Mouse (Mus musculus): Measurements from ENCODE around the gene Slc43a2.
"Not testable (repeated sequence)": the region's sequence is repeated elsewhere in the genome, so short reads cannot be mapped to it uniquely, and the experiment has no call there.

The Slc43a2 gene

DNA sequence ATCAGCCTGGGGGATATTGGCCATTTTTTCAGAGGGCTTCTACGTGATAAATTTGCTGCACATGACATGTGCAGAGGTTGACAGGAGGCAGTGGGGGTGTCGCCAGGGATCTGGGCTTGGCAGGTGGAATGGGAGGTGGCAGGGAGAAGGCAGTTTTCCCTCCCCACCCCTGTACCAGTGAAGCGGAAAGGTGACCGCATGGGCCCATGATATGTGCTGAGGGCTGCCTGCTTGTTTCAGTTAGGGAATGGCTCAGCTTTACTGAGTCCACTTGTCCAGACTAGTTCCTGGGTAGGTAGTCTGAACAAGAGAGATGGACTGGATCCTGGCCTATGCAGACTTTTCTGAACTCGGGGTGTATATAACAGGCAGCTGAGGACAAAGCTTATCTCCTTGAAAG lies 19.8 kb downstream of the Slc43a2 start:
- no peak for DNase-seq (ENCODE audit: low spot score)

DNA sequence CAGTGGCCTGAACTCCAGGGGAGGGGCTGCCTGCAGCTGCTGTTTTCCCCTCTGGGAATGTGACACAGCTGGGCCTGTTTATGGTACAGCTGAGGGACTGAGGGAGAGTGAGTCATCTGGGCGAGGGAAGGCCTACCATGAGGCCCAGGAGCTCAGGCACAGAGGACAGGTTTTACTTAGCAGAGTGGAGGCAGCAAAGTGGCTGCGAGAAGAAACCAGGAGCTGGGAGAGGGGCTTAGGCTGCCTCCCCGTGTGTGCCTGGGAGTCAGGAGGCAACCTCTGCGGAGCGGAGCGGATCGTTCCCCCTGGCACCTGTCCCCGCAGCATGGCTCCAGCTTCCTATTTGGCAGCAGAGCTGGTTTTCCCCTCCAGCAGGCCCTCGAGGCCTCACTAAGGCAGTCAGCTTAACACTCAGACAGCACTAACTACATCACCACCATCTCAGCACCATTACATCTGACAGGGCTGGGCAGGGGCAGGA lies 20.5 kb downstream of the Slc43a2 start:
- no peak for DNase-seq (ENCODE audit: low spot score)

DNA sequence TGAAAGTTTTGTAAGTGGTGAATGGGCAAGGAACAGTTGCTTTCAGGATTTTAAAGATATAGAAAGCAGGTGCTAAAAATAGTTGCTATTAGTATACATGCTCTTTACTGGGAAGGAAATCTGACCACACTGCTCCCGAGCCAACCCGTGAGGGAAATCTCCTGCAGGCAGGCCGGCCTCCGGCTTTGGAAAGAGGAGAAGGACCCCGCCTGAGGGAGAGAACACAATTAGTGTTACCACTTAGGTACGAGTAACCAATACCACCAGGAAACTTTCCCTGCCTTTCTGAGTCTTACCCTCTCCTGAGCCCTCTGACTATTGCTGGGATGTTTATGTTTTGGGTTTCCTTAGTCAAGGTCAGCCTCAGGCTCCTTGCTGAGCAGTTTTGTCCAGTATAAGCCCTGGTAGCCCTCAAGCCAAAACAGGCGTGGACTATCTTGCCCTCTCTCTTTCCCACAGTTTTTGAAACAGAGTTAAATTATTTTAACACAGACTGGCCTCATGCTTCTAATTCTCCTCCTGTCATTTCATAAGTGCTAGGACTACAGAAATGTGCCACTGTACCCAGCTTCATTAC lies 21.5 kb downstream of the Slc43a2 start:
- DNase-seq (ENCODE audit: low spot score): no peak

DNA sequence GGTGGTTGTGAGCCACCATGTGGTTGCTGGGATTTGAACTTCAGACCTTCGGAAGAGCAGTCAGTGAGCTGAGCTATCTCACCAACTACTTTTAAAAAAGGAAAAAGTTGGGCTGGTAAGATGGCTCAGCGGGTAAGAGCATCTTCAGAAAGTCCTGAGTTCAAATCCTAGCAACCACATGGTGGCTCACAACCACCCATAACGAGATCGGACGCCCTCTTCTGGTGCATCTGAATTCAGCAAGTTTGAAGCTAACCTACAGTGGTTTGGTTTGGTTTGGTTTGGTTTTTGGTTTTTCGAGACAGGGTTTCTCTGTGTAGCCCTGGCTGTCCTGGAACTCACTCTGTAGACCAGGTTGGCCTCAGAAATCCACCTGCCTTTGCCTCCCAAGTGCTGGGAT lies 24.5 kb downstream of the Slc43a2 start:
- not testable (repeated sequence) for DNase-seq (ENCODE audit: low spot score)

DNA sequence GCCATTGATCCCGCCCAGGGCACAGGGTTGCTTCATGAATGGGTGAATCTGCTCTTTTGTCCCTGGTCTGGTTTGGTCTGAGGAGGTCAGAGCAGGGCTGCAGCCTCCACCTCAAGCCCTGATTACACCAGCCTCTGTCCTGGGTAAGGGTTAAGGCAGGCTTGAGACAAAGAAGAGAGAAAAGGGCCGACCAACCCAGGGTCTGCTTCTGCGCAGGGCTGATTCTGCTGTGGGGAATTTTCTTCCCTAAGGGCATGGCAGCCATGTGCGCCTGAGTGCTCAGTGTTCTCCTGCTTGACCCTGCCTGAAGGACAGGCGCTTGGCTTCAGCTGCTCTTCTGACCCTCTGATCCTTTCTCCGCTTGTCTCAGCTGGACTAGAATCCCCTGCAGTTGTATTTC lies 25.6 kb downstream of the Slc43a2 start:
- DNase-seq (ENCODE audit: low spot score): no peak

DNA sequence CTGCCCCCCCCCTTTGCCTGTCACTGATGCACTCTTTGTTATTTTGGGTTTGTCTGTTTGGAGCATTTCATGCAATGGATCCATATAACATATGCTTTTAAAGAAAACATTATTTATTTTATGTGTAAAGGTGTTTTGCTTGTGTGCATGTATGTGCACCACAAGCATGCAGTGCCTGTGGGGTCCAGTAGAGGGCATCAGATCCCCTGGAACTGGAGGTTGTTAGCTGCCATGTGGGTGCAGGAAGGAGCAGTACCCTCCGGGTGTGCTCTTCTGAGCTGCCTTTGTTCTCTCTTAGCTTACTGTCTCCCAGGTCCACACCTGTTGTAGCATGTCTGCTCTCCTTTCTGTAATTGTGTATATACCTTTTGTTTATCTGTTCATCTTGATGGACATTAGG lies 26.6 kb downstream of the Slc43a2 start:
- DNase-seq (ENCODE audit: low spot score): no peak

DNA sequence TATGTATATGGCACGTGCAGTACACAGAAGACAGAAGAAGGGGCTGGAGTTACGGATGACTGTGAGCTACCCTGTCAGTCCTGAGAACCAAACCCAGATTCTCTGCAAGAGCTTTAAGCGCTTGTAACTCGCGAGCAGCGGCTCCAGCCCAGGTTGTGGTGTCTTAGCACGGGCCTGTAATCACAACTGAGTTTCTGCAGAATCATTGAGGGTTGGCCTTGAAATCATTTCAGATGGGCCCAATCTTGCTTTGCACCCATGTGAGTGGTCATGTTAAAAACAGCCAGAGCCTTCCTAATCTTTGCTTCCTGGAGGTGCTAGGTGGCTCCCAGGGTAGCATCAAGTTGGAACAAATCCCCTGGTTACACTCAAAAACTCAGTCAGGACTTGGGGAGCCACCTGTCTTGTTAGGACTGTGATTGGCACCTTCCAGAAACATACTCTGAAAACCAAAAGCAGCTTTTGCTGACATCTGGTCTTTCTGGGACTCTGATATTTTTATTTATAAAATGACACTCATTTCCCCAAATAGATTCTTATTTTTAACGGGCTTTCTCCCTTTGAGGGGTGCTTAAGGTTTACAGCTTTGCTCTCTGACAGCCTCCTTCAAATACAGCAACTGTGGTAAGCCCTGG lies 28.5 kb downstream of the Slc43a2 start:
- no peak for DNase-seq (ENCODE audit: low spot score)

DNA sequence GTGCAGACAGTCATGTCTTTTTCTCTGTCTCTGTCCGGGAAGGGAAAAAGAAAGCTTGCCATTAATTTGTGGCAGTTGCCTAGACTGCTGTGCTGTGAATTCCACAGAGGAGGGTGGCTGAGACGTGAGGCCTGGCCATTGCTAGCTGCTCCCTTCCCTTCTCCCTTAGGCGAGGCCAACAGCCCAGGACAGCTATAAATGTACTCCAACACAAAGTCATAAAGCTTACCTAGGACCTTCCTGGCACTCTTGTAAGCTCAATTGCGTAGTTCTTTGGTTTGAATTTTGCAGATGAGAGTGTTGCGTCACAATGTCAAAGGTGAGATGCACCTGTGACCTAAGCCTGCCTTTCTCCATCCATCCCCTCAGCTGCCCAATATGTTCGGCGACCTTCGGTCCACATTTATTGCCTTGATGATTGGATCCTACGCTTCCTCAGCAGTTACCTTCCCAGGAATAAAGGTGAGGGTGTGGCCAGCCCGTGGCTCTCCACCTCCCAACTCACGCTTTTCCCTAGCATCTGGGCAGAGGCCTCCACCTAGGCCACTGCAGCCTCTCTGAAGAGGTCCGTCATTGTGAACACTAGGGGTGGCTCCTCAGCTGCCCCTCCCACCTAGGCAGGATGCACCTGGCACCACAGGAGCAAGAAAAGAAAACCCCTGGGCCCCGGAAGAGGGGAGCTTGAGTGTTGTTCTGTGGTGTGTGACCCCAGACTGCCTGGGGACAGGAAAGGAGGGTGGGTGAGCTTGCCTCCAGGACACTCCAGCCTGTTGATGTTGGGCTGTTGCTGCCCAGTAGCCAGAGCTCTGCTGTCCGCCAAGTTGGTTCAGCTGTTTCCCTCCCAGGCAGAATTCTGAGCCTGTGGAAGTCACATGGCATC lies 29.3 kb downstream of the Slc43a2 start:
- DNase-seq (ENCODE audit: low spot score): no peak

DNA sequence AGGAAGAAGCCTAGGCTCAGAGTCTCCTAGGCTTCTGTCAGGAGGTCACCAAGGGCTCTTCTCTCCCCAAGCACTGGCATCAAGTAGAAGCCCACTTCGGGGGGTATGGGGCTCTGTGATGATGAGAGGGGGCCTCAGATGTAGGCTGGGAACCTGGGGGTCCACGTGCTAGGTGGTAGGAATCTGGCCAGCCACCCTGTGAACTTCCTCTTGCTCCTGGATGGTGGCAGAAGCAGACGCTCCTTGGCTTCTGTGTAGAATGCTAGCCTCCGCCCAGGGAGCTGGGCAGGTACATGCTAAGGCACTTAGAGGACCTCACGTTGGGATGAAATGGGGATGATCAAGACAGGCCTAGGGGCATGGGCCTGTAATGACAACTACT lies 29.9 kb downstream of the Slc43a2 start:
- no peak for DNase-seq (ENCODE audit: low spot score)

DNA sequence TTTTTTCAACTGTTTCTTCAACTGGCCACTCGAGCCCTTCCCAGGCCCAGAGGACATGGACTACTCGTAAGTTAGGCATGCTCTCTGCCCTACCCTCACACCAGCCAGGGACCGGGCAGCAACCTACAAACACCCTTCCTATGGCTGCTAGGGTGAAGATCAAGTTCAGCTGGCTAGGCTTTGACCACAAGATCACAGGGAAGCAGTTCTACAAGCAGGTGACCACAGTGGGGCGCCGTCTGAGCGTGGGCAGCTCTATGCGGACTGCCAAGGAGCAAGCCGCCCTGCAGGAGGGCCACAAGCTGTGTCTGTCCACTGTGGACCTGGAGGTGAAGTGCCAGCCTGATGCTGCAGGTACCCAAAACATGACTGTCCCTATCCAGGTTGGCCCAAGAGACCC lies 31.3 kb downstream of the Slc43a2 start:
- DNase-seq (ENCODE audit: low spot score): no peak

DNA sequence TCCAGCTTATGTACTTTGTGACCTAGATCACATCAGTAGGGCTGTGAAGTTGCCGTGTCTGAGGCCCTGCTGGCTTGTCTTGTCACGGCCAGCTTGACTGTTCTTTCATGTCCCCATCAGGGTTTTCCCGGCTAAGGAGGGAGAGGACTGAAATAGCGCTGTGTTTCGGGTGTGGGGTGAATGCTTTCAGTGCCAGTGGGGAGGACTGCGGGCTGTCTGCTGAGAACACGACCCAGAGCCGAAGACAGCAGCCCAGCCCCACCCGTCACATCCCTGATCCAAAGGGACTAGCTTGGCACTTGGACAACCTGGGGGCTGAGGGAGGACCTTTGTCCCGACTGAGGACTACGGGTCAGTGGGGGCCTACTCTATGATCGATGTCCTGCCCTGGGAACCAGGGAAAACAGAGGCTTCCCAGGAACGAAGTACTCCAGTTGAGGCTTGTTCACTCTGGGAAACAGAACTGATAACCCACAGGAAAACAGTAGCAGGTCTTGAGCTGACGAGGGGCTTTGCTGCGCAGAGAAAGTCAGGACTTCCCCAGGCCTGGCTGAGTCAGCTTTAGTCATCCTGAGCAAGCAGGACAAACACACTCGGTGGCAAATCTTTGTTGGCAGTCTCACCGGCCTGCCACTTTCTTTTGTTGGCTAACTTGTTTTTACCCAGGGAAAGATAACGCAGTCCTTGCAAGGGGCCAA lies 32.5 kb downstream of the Slc43a2 start:
- DNase-seq (ENCODE audit: low spot score): peak; percentile 52

DNA sequence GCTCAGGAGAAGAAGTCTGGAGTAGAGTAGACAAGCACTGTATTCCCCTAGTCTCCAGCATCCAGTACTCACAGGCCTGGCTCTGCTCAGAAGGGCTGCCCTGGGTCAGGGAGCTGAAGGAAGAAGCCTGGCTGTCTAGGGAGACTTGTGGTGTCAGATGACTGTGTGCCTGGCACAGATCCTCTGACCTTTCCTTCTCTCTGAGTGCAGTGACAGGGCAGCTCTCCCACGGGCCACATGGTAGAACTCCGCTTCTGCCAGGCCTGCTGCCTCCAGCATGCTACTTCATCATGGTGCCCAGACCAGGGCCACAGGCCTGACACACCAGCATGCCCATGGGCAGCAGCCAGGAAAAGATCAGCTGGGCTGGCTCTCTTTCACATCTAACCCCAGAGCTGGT lies 34.4 kb downstream of the Slc43a2 start:
- DNase-seq (ENCODE audit: low spot score): no peak

DNA sequence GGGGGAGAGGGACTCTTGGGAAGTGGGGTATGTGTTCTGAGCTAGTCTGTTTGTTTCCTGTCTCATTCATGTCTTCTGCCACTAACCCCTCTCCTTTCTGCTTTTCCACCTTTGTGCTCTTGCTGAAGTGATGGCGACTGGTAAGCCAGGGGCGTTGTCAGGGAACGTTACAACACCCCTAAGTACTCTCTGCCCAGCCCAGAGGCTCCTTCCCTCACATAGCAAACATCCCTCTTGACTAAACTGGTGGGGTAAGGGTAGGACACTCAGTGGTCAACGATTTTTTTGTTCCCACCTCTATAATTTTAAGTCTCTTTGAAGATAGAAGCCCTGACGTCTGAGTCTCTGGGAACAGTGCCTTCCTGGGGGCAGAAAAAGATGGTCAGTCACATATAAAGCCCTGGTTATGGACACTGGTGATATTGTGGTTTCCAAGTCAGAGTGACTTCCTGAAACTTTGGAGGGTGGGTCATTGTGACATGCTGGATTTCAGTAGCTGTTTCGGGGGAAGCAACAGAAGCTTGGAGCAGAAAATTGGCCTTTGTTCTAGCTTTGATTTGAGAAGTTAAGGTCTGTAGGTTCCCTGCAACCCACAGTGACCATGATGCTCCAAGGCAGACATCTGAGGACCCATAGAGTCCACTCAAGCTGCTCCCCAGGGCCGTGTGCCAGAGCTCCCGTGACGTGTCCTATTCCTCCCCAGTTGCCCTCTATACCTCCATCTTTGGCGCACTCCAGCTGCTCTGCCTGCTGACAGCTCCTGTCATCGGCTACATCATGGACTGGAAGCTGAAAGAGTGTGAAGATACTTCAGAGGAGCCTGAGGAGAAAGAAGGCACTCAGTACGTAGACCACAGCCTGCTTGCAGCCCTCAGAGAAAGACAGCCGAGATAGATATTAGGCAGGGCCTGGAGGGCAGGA lies 35.0 kb downstream of the Slc43a2 start:
- no peak for DNase-seq (ENCODE audit: low spot score)

DNA sequence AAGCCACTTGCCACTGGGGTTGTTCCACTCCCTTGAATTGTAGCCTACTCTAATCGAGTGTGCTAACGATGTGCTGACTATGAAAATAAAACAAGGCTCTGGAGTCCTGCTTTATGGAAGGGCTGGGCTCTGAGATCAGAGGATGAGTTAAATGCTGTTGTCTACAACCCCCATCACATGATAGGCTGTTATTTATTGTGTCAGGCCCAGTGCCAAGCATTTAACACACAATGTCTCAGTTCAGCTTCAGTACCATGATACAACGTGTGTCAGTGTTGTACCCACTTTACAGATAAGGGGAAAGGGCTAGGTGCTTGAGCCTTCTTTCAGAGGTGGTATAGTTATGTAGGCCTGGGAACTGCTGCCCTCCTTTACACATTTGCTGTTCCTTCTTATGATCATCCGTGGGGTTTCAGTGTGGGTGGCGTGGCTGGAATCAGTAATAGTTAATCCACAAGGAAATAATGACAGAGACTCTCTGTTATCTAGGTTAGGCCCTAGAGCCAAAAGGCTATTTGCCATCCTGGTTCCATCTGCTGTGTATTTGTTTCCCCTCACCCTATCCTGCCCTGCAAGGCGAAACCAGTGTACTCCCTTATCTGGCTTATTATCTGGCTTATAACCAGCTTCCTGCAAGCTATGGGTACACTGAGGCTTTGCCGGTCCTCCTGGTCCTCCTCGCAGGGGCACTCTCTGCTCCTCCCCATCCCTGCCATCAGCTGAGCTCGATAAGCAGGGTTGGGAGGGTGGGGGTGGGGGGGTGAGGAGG lies 36.0 kb downstream of the Slc43a2 start:
- DNase-seq (ENCODE audit: low spot score): no peak

DNA sequence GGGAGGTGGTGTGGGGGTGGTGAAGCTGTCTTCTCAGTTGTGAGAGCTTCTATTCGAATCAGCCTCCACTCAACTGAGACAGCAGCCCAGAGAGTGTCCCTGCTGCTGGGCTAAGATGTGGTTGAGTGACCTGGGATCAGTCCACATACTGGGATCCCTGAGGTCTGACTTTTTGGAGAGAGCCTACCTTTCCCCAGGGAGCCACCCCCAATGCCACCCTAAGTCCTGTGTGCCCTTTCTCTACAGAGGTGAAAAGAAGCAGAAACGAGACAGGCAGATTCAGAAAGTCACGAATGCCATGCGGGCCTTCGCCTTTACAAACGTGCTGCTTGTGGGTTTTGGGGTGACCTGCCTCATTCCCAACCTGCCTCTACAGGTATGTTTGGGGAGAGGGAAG lies 36.6 kb downstream of the Slc43a2 start:
- no peak for DNase-seq (ENCODE audit: low spot score)

DNA sequence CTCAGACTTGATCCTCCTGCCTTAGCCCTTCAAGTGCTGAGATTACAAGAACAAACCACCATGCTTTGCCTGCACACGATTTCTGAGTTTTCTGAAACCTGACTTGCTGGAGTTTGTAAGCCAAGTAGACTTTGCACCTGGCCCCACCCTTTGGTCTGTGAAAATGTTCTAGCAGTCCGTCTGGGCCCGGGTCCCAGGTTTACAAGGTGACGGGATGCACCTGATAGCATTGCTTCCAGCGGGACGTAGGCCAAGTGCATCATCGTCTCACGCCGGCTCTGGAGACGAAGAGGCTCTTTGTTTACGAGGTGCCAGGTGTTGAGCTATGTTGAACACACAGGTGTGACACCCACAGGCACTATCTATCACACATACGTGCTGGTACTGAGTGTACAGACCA lies 37.5 kb downstream of the Slc43a2 start:
- DNase-seq (ENCODE audit: low spot score): no peak

DNA sequence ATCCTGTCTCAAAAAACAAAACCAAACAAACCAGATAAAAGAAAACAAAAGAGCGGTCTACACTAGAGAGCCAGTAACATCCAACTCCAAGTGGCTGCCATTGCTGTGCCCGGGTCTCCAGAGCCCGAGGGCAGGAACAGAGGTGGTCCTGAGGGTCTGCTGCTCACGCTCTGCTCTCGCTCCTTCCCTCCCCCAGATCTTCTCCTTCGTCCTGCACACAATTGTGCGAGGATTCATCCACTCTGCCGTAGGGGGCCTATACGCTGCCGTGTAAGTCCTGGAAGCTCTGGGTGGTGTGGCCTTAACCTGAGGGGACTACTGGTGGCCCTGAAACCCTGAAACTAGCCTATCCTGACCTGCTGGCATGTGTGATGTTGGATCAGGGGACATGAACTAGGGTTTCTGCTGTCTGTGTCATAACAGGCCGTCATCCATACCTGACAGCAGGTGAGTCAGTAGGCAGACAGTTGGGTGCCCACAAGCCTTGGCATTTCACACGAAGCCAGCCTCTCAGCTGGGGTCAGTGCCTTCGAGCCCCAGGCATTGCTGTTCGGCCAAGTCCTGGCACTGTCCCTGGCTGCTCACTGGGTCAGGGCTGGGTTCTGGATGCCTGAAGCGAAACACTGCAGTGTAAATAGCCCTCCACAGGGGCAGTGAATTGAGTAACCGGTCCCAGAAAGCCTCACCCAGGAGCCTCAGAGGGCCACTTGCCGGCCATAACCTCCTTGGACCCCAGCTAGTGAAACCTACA lies 39.1 kb downstream of the Slc43a2 start:
- no peak for DNase-seq (ENCODE audit: low spot score)

DNA sequence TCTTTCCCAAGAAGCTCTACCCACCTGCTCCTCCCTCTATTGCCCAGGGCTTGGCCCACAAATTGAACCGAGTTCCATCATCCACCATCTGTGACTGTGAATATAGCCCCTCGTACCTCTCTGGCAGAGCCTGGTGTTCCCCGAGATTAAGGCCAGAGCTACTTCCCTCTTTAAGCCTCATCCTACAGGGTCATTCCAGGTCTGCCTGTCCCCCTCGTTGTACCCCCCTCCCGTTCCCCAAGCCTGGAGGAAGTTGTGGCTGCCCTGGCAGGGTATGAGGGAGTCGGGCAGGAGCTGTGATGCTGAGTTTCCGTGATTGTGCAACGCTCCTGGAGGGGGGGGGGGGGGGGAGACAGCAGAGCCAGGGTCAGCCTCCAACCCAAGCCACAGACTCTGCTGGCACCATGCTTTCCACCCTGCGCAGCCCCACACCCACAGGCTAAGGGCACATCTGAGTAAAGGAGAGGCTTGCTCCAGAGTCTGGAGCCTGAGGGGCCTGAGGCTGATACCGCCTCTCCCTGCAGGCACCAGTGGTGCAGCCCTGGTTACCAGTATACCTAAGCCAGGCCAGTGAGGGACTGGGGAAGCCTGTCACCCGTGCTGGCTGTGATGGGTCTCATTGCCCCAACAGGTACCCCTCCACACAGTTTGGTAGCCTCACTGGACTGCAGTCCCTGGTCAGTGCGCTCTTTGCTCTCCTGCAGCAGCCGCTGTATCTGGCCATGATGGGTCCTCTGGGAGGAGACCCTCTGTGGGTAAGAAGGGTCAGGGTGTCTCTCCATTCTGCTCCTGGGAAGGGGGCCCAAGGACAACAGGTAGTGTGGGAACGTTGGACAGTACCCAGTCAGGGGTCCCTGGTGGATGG lies 39.9 kb downstream of the Slc43a2 start:
- DNase-seq (ENCODE audit: low spot score): no peak

DNA sequence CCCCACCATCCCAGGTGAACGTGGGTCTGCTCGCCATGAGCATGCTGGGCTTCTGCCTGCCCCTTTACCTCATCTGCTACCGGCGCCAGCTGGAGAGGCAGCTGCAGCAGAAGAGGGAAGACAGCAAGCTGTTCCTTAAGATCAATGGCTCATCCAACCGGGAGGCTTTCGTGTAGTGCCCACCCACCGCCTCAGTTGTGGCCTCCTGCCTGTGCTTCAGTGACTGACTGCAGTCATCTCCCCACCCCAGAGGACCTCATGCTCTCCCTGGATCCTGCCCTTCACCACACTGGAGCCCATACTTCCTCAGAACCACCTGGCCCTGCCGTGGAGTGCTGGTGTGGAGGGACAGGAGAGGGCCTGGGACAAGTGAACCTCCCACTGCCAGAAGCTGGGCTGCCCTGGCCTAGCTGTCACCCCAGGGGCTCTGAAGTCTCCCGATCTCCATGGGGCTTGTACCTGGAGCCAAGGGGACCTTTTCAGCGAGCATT lies 40.9 kb downstream of the Slc43a2 start:
- DNase-seq (ENCODE audit: low spot score): no peak
